Mouse (Mus musculus): ENCODE results near the gene Tmem164. TPM values are rescaled to one million over a fixed set of nuclear protein-coding genes. Genes with fewer than 3 reads are reported as not detected.

The Tmem164 gene
- polyA plus RNA-seq, 1 experiment, result 14.5 TPM

DNA sequence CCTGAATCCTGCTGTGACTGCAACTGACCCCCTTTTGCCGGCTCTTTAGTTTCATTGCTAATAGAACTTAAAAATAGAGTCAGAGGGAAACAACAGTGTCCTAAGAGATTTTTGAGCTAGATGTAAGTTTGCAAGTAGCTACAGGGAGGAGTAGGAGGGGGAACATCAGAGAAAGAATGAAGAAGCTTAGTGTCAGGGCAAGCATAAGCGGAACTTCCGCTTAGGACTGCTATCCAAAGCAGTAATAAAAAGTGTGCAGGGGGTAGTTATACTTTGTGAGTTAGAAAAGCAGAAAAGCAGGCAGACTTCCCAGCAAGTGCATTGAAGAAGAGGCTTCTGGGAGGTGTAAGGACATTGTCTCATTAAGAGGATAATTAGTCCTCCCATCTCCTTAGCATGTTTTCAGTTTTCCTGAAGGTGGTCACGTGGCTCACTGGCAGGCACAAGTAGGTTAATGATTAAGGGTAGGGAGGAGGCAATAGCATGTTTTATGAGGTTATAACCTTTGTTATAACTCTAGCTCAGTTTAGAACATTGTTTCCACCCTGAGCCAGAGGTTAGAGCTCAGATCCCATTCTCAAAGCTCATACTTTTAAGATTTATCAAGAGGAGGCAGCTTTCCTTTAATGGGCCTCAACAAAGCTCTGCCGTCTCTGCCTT lies 16.5 kb downstream of the Tmem164 start:
- TF ChIP-seq E2F4 (IDR thresholded peaks at IDR 0.05; ENCODE audit: insufficient read depth) (no peak), TCF12 (IDR thresholded peaks at IDR 0.05; ENCODE audit: insufficient read depth, poor library complexity, severe bottlenecking) (no peak), POLR2AphosphoS2 (IDR thresholded peaks at IDR 0.05; ENCODE audit: insufficient read length, low read depth) (no peak), MYOG (IDR thresholded peaks at IDR 0.05; ENCODE audit: control insufficient read depth in 1 of 3, insufficient read depth in 1 of 3, insufficient read length in 2 of 3, low read depth in 2 of 3) (no peak), MAX (IDR thresholded peaks at IDR 0.05; ENCODE audit: low read depth) (no peak), POLR2A (IDR thresholded peaks at IDR 0.05; ENCODE audit: insufficient read length, low read depth) (no peak), TCF3 (IDR thresholded peaks at IDR 0.05; ENCODE audit: insufficient read length, low read depth) (no peak), MYOD1 (IDR thresholded peaks at IDR 0.05; ENCODE audit: control insufficient read depth in 1 of 3, insufficient read length in 2 of 3, low read depth in 2 of 3) (no peak), CEBPB (IDR thresholded peaks at IDR 0.05; ENCODE audit: insufficient read depth, poor library complexity, severe bottlenecking) (no peak), REST (IDR thresholded peaks at IDR 0.05; ENCODE audit: insufficient read depth, insufficient read length) (no peak), USF1 (IDR thresholded peaks at IDR 0.05; ENCODE audit: low read depth) (no peak), SRF (IDR thresholded peaks at IDR 0.05; ENCODE audit: control insufficient read depth, insufficient read length, low read depth) (no peak)
- no peaks in the 10 kb centered on the region for H3K27me3 ChIP-seq (ENCODE audit: control insufficient read depth, insufficient read depth, insufficient read length)
- no peak overlapping the region for H3K4me2 ChIP-seq (ENCODE audit: low read depth)
- no peaks in the 10 kb centered on the region for H3K36me3 ChIP-seq (ENCODE audit: control insufficient read depth, insufficient read depth)
- no peak overlapping the region for H3ac ChIP-seq (ENCODE audit: control insufficient read depth, insufficient read length)
- no peak overlapping the region for H3K4me3 ChIP-seq
- no peaks in the 10 kb centered on the region for H3K79me2 ChIP-seq (ENCODE audit: control insufficient read depth, insufficient read depth)

DNA sequence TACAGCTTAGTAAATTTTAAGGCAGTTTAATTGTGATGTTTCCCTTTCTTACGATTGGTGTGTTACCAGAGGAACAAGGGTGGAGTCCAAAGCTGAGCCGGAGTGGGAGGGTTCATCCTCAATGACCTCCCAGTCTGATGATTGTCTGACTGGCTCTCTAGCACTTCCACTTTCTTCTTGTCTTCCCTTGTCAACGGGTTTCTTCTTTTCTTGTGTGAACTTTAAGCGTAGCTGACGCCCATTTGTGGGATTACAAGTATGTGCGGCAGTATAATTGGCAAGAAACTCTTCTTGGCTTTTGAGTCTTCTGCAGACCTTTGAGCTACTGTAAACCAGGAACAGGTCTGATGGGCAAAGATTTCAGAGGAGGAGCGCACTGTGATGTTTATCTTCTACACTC lies 17.0 kb downstream of the Tmem164 start:
- Histone ChIP-seq H3K4me2 (ENCODE audit: low read depth) (no peak overlapping the region), H3K27me3 (ENCODE audit: control insufficient read depth, insufficient read depth, insufficient read length) (no peaks in the 10 kb centered on the region), H3K36me3 (ENCODE audit: control insufficient read depth, insufficient read depth) (no peaks in the 10 kb centered on the region), H3K4me3 (no peak overlapping the region), H3ac (ENCODE audit: control insufficient read depth, insufficient read length) (no peak overlapping the region), H3K79me2 (ENCODE audit: control insufficient read depth, insufficient read depth) (no peaks in the 10 kb centered on the region)
- TF ChIP-seq USF1 (IDR thresholded peaks at IDR 0.05; ENCODE audit: low read depth), result no peak
- no peak for TF ChIP-seq TCF3 (IDR thresholded peaks at IDR 0.05; ENCODE audit: insufficient read length, low read depth)
- TF ChIP-seq E2F4 (IDR thresholded peaks at IDR 0.05; ENCODE audit: insufficient read depth), result no peak
- no peak for TF ChIP-seq REST (IDR thresholded peaks at IDR 0.05; ENCODE audit: insufficient read depth, insufficient read length)
- no peak for TF ChIP-seq MYOG (IDR thresholded peaks at IDR 0.05; ENCODE audit: control insufficient read depth in 1 of 3, insufficient read depth in 1 of 3, insufficient read length in 2 of 3, low read depth in 2 of 3)
- no peak for TF ChIP-seq MYOD1 (IDR thresholded peaks at IDR 0.05; ENCODE audit: control insufficient read depth in 1 of 3, insufficient read length in 2 of 3, low read depth in 2 of 3)
- TF ChIP-seq CEBPB (IDR thresholded peaks at IDR 0.05; ENCODE audit: insufficient read depth, poor library complexity, severe bottlenecking), result no peak
- no peak for TF ChIP-seq POLR2AphosphoS2 (IDR thresholded peaks at IDR 0.05; ENCODE audit: insufficient read length, low read depth)
- no peak for TF ChIP-seq TCF12 (IDR thresholded peaks at IDR 0.05; ENCODE audit: insufficient read depth, poor library complexity, severe bottlenecking)
- TF ChIP-seq POLR2A (IDR thresholded peaks at IDR 0.05; ENCODE audit: insufficient read length, low read depth), result no peak
- no peak for TF ChIP-seq SRF (IDR thresholded peaks at IDR 0.05; ENCODE audit: control insufficient read depth, insufficient read length, low read depth)
- no peak for TF ChIP-seq MAX (IDR thresholded peaks at IDR 0.05; ENCODE audit: low read depth)

DNA sequence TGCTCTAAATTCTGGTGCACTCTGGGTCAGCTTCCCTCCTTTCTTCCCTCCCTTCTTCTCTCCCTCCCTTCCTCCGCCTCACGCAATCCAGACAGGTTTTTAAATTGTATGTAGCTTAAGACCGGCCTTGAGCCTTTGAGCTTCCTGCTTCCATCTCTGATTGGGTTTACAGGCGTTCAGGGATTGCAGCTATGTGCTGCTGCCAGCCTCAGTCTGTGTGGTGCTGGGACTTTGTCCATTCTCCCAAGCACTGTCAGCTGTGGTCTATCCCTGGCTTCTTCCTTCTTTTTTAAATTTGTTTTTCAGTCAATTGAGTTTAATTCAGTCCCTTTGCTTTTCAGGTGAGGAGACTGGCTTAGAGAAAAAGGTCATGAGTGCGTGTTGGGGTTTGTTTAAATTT lies 20.9 kb downstream of the Tmem164 start:
- Histone ChIP-seq H3K4me2 (ENCODE audit: low read depth) (peak overlapping the region; percentile 50), H3K27me3 (ENCODE audit: control insufficient read depth, insufficient read depth, insufficient read length) (no peaks in the 10 kb centered on the region), H3ac (ENCODE audit: control insufficient read depth, insufficient read length) (no peak overlapping the region), H3K79me2 (ENCODE audit: control insufficient read depth, insufficient read depth) (no peaks in the 10 kb centered on the region), H3K4me3 (no peak overlapping the region), H3K36me3 (ENCODE audit: control insufficient read depth, insufficient read depth) (no peaks in the 10 kb centered on the region)
- TF ChIP-seq TCF12 (IDR thresholded peaks at IDR 0.05; ENCODE audit: insufficient read depth, poor library complexity, severe bottlenecking), result no peak
- TF ChIP-seq TCF3 (IDR thresholded peaks at IDR 0.05; ENCODE audit: insufficient read length, low read depth), result no peak
- TF ChIP-seq CEBPB (IDR thresholded peaks at IDR 0.05; ENCODE audit: insufficient read depth, poor library complexity, severe bottlenecking), result no peak
- no peak for TF ChIP-seq POLR2AphosphoS2 (IDR thresholded peaks at IDR 0.05; ENCODE audit: insufficient read length, low read depth)
- no peak for TF ChIP-seq POLR2A (IDR thresholded peaks at IDR 0.05; ENCODE audit: insufficient read length, low read depth)
- no peak for TF ChIP-seq E2F4 (IDR thresholded peaks at IDR 0.05; ENCODE audit: insufficient read depth)
- TF ChIP-seq USF1 (IDR thresholded peaks at IDR 0.05; ENCODE audit: low read depth), result no peak

DNA sequence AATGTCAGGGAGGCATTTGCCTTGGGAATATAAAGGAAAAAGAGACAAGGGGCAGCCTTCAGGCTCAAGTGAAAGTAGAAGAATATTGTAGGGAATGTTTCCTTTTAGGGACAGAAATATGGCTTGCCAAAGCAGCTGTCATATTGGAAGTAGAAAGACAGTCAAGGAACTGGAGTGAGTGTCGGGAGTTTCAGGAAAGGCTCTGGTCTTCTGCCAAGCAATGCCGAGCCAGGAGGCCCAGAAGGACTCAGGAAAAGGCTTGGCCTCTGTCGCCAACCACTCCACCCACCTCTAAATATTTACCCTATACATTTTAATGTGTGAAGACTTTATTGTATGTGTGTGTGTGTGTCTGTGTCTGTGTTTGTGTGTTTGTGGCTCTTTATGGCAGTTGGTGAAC lies 21.4 kb downstream of the Tmem164 start:
- TF ChIP-seq SRF (IDR thresholded peaks at IDR 0.05; ENCODE audit: control insufficient read depth, insufficient read length, low read depth) (no peak), USF1 (IDR thresholded peaks at IDR 0.05; ENCODE audit: low read depth) (no peak), E2F4 (IDR thresholded peaks at IDR 0.05; ENCODE audit: insufficient read depth) (no peak), MYOG (IDR thresholded peaks at IDR 0.05; ENCODE audit: control insufficient read depth in 1 of 3, insufficient read depth in 1 of 3, insufficient read length in 2 of 3, low read depth in 2 of 3) (no peak)
- Histone ChIP-seq H3ac (ENCODE audit: control insufficient read depth, insufficient read length) (no peak overlapping the region), H3K36me3 (ENCODE audit: control insufficient read depth, insufficient read depth) (no peaks in the 10 kb centered on the region), H3K4me3 (no peak overlapping the region), H3K4me2 (ENCODE audit: low read depth) (peak overlapping the region; percentile 50), H3K79me2 (ENCODE audit: control insufficient read depth, insufficient read depth) (no peaks in the 10 kb centered on the region), H3K27me3 (ENCODE audit: control insufficient read depth, insufficient read depth, insufficient read length) (no peaks in the 10 kb centered on the region)

DNA sequence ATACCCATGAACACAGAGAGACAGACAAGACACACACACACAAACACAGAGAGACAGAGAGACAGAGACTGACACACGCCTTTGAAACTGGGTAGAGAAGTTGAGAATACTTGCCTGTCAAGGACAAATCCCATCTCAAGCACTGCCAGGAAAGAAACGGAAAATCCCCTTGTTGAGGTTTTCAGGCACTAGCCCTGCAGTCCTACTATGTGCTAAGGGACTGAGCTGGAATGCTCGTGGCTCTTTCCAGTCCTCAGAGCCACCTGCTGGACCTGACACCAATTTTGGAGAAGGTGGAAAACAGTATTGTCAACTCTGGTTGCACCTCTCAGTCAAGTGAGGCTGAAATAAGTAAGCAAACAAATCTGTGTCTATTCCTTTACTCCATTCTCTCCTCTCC lies 22.7 kb downstream of the Tmem164 start:
- H3K4me3 ChIP-seq, result no peak overlapping the region
- no peak overlapping the region for H3ac ChIP-seq (ENCODE audit: control insufficient read depth, insufficient read length)
- TF ChIP-seq MAX (IDR thresholded peaks at IDR 0.05; ENCODE audit: low read depth), result no peak
- no peak for TF ChIP-seq CEBPB (IDR thresholded peaks at IDR 0.05; ENCODE audit: insufficient read depth, poor library complexity, severe bottlenecking)
- TF ChIP-seq MYOG (IDR thresholded peaks at IDR 0.05; ENCODE audit: control insufficient read depth in 1 of 3, insufficient read depth in 1 of 3, insufficient read length in 2 of 3, low read depth in 2 of 3), result no peak
- TF ChIP-seq E2F4 (IDR thresholded peaks at IDR 0.05; ENCODE audit: insufficient read depth), result no peak
- no peak for TF ChIP-seq POLR2AphosphoS2 (IDR thresholded peaks at IDR 0.05; ENCODE audit: insufficient read length, low read depth)
- TF ChIP-seq SRF (IDR thresholded peaks at IDR 0.05; ENCODE audit: control insufficient read depth, insufficient read length, low read depth), result no peak
- H3K27me3 ChIP-seq (ENCODE audit: control insufficient read depth, insufficient read depth, insufficient read length), result no peaks in the 10 kb centered on the region
- H3K4me2 ChIP-seq (ENCODE audit: low read depth), result no peak overlapping the region
- H3K79me2 ChIP-seq (ENCODE audit: control insufficient read depth, insufficient read depth), result no peaks in the 10 kb centered on the region
- no peaks in the 10 kb centered on the region for H3K36me3 ChIP-seq (ENCODE audit: control insufficient read depth, insufficient read depth)

All from myocyte (in vitro differentiated cells).